Mouse (Mus musculus) forebrain, embryonic 13.5 days (tissue): ENCODE data around the gene Snrpa1. TPM values are rescaled to one million over a fixed set of nuclear protein-coding genes. Genes with fewer than 3 reads are reported as not detected.

ENCODE experiments used
- ATAC-seq: fragments of 200-750 bp; cut with Nextera tagmentation; 2 replicates; pipeline ENCODE4 v1.8.0; 2017
- H3K27ac ChIP-seq: fragments of 300-500 bp; sonication (generic); 2 replicates; pipeline ENCODE4 v1.5.1; 2015; ENCODE audit warnings: inconsistent platforms, mild to moderate bottlenecking, moderate library complexity
- H3K27me3 ChIP-seq: fragments of 300-500 bp; sonication (generic); 2 replicates; pipeline ENCODE4 v1.6.1; 2015; ENCODE audit warnings: mild to moderate bottlenecking, inconsistent platforms
- H3K36me3 ChIP-seq: fragments of 300-500 bp; sonication (generic); 2 replicates; pipeline ENCODE4 v1.6.1; 2015; ENCODE audit warnings: mild to moderate bottlenecking, inconsistent platforms; ENCODE audit not compliant: poor library complexity, severe bottlenecking
- H3K4me1 ChIP-seq: fragments of 300-500 bp; sonication (generic); 2 replicates; pipeline ENCODE4 v1.6.1; 2015; ENCODE audit warnings: inconsistent platforms
- H3K4me2 ChIP-seq: fragments of 300-500 bp; sonication (generic); 2 replicates; pipeline ENCODE4 v1.6.1; 2015; ENCODE audit warnings: inconsistent platforms, mild to moderate bottlenecking, moderate library complexity
- H3K4me3 ChIP-seq: fragments of 300-500 bp; sonication (generic); 2 replicates; pipeline ENCODE4 v1.5.1; 2015; ENCODE audit warnings: mild to moderate bottlenecking, inconsistent platforms
- H3K9ac ChIP-seq: fragments of 300-500 bp; sonication (generic); 2 replicates; pipeline ENCODE4 v1.6.1; 2015; ENCODE audit warnings: mild to moderate bottlenecking, inconsistent platforms
- H3K9me3 ChIP-seq: fragments of 300-500 bp; sonication (generic); replicated peaks from 2 replicates; pipeline ENCODE4 v1.6.1; 2016; ENCODE audit warnings: inconsistent platforms
- WGBS: fragments of 180-500 bp; shearing (Covaris S2); methylation state at CpG from one replicate; pipeline ENCODE4 v1.1.7; 2015; 5-methylcytosine and 5-hydroxymethylcytosine counted together
- polyA plus RNA-seq: library from polyadenylated mRNA; unstranded; fragments of >200 nt; fragmentation: Nextera tagmentation; extraction: Ambion mirVana; gene quantifications from 2 replicates; pipeline ENCODE4 v1.2.1, GENCODE M21; 2015

Gene Snrpa1
- polyA plus RNA-seq, result 201 and 206 TPM in 2 replicates

DNA sequence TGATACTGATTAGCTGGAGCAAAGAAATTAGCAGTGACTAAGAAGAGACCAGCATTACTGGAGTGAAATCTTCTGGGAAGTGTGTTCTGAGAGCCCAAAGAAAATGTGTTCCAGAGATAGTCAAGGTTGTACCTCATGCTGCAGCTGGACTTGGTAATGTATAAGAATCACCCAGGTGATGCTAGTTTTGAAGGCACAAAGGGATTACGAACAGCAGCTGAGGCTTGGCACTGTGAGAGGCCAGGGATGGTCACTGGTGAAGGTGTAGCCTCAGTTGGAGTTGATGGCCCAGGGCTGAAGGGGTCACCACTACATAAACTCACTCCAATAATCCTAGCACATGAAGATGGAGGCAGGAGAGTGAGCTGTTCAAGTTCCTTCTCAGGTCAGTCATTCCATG lies at the start of gene Snrpa1:
Snrpa1 (plus strand) TSS at position 301 of the 400 bp plus-strand sequence.
- no peak for ATAC-seq
- H3K4me2 ChIP-seq, result peak within 1 kb of the TSS; percentile 94
- 90% methylated on average over 1 of the region's 1 CpGs for WGBS

DNA sequence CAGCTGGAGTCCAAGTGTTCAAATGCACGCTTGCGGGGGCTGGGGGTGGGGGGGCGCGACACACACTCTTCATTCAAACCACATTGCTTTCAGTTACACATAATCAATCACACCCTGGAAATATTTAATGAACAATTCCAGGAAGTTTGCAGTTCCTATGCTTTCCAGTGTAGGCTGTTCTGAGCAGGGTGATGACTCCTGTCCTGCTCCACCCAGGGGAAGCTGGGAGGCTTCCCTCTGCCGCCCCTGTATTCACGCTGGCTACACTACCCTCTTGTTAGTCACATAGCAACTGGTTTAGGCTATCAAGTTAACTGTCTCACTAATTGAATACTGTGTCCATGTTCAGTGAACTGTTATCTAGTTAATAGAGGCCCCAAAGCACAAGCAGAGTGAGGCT lies 48.3 kb upstream of the Snrpa1 start:
- no peaks in the 10 kb centered on the region for H3K36me3 ChIP-seq
- ATAC-seq, result no peak
- no peaks in the 10 kb centered on the region for H3K4me1 ChIP-seq
- WGBS, result 82% methylated on average over 6 of the region's 6 CpGs
- H3K27ac ChIP-seq, result no peak overlapping the region
- H3K4me3 ChIP-seq, result no peak overlapping the region
- H3K9me3 ChIP-seq, result no peaks in the 10 kb centered on the region
- H3K27me3 ChIP-seq, result no peaks in the 10 kb centered on the region
- no peak overlapping the region for H3K9ac ChIP-seq
- no peak overlapping the region for H3K4me2 ChIP-seq

More for the DNA sequence above, at the start of gene Snrpa1:
- H3K9ac ChIP-seq, result peak within 1 kb of the TSS; percentile 96
- peaks cover 18% of the 10 kb centered on the region for H3K4me1 ChIP-seq
- H3K4me3 ChIP-seq, result peak within 1 kb of the TSS; percentile 98
- no peaks in the 10 kb centered on the region for H3K27me3 ChIP-seq
- H3K27ac ChIP-seq, result no peak within 1 kb of the TSS
- H3K9me3 ChIP-seq, result no peaks in the 10 kb centered on the region
- H3K36me3 ChIP-seq, result peaks cover 12% of the 10 kb centered on the region

DNA sequence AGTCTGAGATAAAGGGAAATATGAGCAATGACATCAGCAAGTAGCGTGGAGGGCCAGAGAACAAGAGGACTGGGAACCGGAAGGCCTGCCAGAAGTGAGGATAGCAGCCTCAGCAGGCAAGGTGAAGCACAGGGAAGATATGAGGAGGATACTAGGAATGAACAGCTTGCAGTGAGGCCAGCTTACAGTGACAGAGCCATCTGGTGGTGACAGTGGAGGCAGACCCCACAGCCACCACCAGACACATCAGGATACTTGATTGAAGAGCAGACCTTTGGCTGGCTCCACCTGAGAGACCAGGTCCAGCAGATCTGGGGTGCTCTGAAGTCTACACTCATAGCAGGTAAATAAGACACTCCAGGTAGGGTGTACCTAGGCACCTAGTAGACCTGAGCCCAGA lies 31.1 kb upstream of the Snrpa1 start:
- H3K36me3 ChIP-seq, result no peaks in the 10 kb centered on the region
- no peak overlapping the region for H3K4me2 ChIP-seq
- no peak for ATAC-seq
- no peak overlapping the region for H3K4me3 ChIP-seq
- no peak overlapping the region for H3K9ac ChIP-seq
- H3K27ac ChIP-seq, result no peak overlapping the region
- H3K27me3 ChIP-seq, result no peaks in the 10 kb centered on the region
- H3K4me1 ChIP-seq, result no peaks in the 10 kb centered on the region
- no peaks in the 10 kb centered on the region for H3K9me3 ChIP-seq
- WGBS, result 84% methylated on average over 2 of the region's 2 CpGs

DNA sequence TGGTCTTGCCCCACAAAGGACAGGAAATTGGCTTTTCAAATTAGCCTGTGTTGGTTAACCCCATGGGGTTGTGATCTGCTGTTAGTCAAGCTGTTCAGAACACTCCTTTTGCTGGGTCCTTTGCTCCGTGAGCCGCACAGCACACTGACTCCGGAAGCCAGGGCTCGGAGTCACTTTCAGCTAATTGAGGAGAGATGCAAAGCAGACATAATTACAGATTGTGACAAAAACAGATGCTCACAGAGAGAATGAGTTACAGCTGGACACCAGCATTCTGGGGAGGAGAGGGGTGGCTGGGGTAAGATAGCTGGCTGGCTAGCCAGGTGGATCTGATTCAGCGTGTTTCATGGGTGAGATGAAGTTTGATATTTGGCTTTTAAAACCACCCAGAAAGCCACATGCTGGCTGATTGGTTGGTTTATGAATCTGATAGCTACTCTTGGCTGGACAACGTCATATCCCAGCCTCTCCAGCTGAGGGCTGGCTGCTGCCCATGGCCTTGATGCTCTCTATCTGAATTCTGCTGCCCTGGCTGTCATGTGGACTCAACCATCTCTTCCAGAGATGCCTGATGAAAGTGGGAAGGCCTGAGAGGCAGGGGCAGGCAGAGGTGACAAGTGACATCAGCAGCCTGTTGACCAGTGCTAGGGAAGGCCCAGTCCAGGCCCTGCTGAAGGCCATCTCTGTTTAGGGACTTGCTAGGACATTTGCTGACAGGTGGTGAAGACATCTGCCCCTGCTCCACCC lies 29.9 kb upstream of the Snrpa1 start:
- H3K27me3 ChIP-seq, result no peaks in the 10 kb centered on the region
- H3K9ac ChIP-seq, result no peak overlapping the region
- no peaks in the 10 kb centered on the region for H3K4me1 ChIP-seq
- H3K9me3 ChIP-seq, result no peaks in the 10 kb centered on the region
- no peak for ATAC-seq
- H3K36me3 ChIP-seq, result no peaks in the 10 kb centered on the region
- no peak overlapping the region for H3K4me2 ChIP-seq
- 55% methylated on average over 6 of the region's 6 CpGs for WGBS
- H3K4me3 ChIP-seq, result no peak overlapping the region
- no peak overlapping the region for H3K27ac ChIP-seq

DNA sequence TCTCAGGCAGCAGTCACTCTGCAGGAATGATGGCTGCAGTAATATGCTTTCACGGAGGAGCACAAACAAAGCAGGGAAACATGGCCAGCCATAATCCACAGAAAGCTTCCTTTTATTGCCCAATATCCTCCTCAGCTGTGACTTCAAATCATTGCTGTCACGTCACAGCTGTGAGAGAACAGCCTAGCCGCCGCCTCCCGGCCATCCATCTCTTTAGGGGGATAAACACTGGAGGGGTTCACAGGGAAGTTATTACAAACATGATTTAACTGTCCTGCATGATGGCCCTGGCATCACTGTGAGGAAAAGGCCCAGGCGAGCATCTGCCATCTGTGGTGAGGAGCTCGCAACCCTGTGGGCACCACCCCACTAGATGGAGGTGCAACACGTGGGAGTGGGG lies 22.0 kb upstream of the Snrpa1 start:
- H3K4me3 ChIP-seq, result no peak overlapping the region
- no peaks in the 10 kb centered on the region for H3K27me3 ChIP-seq
- no peak overlapping the region for H3K27ac ChIP-seq
- H3K36me3 ChIP-seq, result no peaks in the 10 kb centered on the region
- H3K9ac ChIP-seq, result no peak overlapping the region
- H3K4me2 ChIP-seq, result no peak overlapping the region
- no peaks in the 10 kb centered on the region for H3K4me1 ChIP-seq
- no peaks in the 10 kb centered on the region for H3K9me3 ChIP-seq
- no peak for ATAC-seq
- WGBS, result 83% methylated on average over 8 of the region's 8 CpGs

DNA sequence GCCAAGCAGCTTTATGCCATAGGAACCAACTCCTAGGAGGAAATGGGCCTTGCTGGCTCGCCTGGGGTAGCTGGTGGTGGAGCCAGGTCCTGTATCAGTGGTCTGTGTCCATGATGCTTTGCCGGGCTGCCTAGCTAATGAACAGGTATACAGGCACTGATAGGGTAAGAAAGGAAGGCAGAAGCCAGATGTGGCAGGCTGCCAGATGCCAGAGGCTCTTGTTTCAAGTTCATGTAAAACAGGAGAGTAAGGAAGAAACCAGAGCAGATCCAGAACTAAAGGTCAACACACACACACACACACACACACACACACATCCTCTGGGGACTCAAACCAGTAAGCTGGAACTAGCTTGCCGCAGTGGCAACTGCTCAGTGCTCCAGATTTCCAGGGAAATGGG lies 20.5 kb upstream of the Snrpa1 start:
- no peak for ATAC-seq
- 85% methylated on average over 3 of the region's 3 CpGs for WGBS
- H3K4me1 ChIP-seq, result 0 out of 2 replicates have a peak, but pooled peaks cover 1% of the 10 kb centered on the region
- H3K4me2 ChIP-seq, result no peak overlapping the region
- H3K9me3 ChIP-seq, result no peaks in the 10 kb centered on the region
- no peak overlapping the region for H3K27ac ChIP-seq
- no peaks in the 10 kb centered on the region for H3K36me3 ChIP-seq
- no peaks in the 10 kb centered on the region for H3K27me3 ChIP-seq
- no peak overlapping the region for H3K9ac ChIP-seq
- H3K4me3 ChIP-seq, result no peak overlapping the region

DNA sequence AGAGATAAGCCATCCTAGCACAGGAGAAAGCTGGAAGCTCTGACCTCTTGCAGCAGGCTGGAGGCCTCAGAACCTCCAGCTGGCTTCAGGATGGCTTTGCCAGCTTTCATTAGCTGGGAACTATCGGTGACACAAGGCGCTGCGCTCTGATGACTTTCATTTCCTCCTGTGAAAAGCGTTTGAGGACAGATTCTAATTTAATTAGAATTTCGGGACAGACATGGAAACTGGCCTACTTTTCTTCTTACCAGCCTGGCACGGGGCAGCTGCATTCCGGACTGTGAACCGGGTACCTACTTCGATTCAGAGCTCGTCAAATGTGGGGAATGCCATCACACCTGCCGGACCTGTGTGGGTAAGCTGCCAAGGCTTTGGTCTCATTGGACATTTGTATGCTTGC lies 20.1 kb upstream of the Snrpa1 start:
- WGBS, result 85% methylated on average over 11 of the region's 11 CpGs

DNA sequence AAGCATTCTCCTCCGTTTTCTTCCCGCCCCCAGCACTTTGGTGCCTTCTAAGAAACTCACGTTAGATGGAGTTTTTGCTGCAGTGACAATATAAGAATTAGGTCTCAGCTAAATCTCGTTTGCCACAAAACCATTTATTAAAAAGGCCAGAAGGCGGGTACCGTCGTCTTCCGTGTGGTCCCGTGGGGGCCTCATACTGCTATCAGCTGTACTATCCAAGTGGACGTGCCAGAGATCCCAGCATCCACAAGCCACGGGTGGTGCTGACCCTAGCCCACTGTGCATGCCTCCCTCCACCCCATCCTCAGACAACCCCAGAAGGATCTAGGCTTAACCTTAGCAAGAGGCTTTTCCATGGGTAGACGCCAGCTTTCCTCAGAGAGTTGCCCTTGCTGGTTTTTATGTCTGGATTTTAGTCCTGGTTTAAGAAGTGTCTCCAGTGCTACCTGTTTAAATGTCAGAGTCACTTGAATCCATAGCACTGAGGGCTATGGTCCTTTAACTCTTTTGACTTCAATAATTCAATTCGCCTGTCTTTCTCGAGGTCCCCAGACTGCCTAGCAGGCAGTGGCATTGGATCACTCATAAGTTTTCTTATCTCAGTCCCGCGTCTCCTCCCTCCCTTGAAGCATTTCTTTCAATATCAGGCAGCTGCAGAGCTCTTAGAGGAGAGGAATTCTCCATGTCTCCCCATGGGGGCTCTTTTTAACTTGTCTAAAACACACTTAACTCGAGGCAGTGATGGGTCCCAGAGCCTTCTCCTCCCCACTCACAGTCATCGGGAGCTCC lies 18.6 kb upstream of the Snrpa1 start:
- H3K27me3 ChIP-seq, result no peaks in the 10 kb centered on the region
- H3K4me2 ChIP-seq, result no peak overlapping the region
- no peak overlapping the region for H3K4me3 ChIP-seq
- no peak for ATAC-seq
- WGBS, result 82% methylated on average over 18 of the region's 18 CpGs
- no peaks in the 10 kb centered on the region for H3K36me3 ChIP-seq
- no peak overlapping the region for H3K27ac ChIP-seq
- no peak overlapping the region for H3K9ac ChIP-seq
- peaks cover 17% of the 10 kb centered on the region for H3K4me1 ChIP-seq
- no peaks in the 10 kb centered on the region for H3K9me3 ChIP-seq

More for the DNA sequence above, 20.1 kb upstream of the Snrpa1 start:
- ATAC-seq, result no peak
- Histone ChIP-seq H3K27ac (no peak overlapping the region), H3K36me3 (no peaks in the 10 kb centered on the region), H3K4me3 (no peak overlapping the region), H3K27me3 (no peaks in the 10 kb centered on the region), H3K4me2 (no peak overlapping the region), H3K9me3 (no peaks in the 10 kb centered on the region), H3K9ac (no peak overlapping the region), H3K4me1 (peaks cover 6% of the 10 kb centered on the region; the same call in 1 of the 2 replicates)

DNA sequence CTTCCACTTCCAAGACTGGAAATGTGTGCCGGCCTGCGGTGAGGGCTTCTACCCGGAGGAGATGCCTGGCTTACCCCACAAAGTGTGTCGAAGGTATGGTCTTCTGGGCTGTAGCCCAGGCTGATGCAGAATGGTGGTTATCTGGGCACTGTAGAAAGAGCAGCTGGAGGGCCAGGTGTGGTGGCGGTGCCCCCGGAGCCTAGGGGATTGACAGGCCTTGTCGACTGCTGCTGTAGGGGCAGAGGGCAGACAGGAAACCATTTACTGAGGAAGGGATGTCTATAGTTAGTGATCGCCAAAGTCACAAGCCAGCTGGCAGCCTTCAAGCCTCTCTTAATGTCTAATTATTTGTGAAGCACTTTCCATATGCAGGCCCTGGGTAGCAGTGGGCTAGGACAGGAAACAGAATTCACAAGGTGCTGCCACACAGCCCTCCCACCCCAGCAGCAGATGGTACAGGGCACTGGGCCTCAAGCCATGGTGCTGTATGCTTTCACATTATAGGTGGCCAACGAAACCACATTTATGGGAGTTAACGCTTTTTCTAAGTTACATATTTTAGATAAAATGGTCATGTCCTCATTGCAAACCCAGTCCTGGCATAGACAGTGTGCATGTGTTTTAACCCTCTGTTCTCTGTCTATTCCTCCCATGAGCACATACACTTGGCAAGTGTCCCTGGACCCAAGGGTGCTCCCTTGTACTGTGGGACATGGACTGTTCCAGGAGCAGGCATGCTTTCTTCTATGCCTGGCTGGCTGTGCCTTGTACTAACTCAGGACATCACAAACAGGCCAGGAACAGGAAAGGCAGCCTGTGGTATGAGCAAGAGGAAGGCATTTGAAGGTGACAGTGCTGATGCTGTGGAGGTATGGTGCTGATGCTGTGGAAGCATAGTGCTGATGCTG lies 15.0 kb upstream of the Snrpa1 start, which contains the start of gene Gm45213:
Gm45213 (plus strand) TSS at position 51 of the 908 bp plus-strand sequence.
- Histone ChIP-seq H3K4me1 (peaks cover 21% of the 10 kb centered on the region), H3K36me3 (no peaks in the 10 kb centered on the region), H3K4me2 (no peak within 1 kb of the TSS), H3K9ac (no peak within 1 kb of the TSS), H3K27me3 (no peaks in the 10 kb centered on the region; the same call in 1 of the 2 replicates), H3K9me3 (no peaks in the 10 kb centered on the region), H3K4me3 (no peak within 1 kb of the TSS), H3K27ac (no peak within 1 kb of the TSS)
- peak; percentile 53 for ATAC-seq
- WGBS, result 80% methylated on average over 10 of the region's 10 CpGs

DNA sequence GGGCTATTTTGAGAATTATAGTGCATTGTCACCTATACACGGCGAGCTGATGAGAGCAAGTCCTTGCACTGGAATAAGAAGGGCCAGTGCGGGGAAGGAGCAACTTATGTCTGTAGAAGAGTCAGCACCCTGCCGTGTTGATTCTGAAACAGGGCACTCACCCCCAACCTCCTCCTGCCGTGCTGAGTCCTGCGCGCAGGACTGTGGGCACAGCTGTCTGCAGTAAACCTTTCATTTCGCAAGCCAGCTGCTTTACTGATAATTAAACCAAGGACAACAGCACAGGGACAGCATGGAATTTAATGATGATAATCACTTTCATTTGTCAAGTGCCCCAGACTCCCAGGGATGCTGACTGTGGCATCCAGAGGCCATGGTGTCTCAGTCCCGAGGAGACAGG lies 14.2 kb upstream of the Snrpa1 start:
- WGBS, result 39% methylated on average over 9 of the region's 9 CpGs

DNA sequence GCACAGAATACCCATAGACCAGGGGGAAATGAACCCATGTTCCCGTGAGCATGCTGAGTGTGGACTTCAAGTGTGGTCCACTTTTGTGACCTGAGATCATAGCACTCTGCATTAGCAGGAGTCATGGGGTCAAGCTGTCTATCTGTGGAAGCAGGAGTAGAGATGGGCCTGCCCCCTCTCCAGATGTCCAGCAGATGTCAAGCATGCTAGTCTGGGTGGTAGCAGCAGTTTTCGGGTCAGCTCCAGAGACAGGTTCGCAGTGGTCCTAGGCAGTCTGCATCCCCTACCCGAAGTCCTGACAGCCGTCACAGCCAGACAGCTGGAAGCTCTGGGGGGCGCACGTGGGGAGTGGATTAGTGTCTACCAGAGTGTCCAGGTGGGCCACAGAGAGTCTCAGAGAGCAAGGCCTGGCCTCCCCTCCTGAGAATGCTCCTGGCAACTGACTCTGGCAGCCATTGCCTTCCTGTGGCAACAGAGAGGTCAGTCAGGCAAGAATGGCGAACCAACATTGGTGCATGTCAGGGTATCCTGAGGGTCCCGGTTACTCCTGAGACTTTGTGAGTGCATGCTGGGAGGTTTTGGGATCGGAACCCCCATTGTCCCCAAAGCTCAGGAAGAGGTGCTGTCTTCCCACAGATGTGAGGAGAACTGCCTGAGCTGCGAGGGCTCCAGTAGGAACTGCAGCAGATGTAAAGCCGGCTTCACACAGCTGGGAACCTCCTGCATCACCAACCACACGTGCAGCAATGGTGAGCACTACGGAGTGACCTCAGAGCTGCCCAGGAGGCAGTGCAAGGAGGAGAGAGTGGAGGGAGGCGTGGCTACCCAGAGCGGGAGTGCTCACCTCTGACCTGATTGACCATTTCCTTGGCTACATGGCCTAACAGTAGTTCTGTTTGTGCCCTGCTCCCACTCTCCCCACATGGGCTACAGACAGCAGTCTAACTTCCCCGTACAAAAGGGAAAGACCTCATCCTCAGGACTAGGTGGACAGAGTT lies 11.6 kb upstream of the Snrpa1 start:
- Histone ChIP-seq H3K27ac (no peak overlapping the region), H3K9me3 (no peaks in the 10 kb centered on the region), H3K27me3 (no peaks in the 10 kb centered on the region; the same call in 1 of the 2 replicates), H3K9ac (no peak overlapping the region), H3K36me3 (no peaks in the 10 kb centered on the region), H3K4me1 (peaks cover 21% of the 10 kb centered on the region), H3K4me3 (no peak overlapping the region), H3K4me2 (no peak overlapping the region)
- ATAC-seq, result no peak
- 69% methylated on average over 17 of the region's 17 CpGs for WGBS

More for the DNA sequence above, 14.2 kb upstream of the Snrpa1 start:
- Histone ChIP-seq H3K4me1 (peaks cover 21% of the 10 kb centered on the region), H3K27me3 (no peaks in the 10 kb centered on the region; the same call in 1 of the 2 replicates), H3K9me3 (no peaks in the 10 kb centered on the region), H3K36me3 (no peaks in the 10 kb centered on the region), H3K4me2 (no peak overlapping the region), H3K27ac (no peak overlapping the region), H3K9ac (no peak overlapping the region), H3K4me3 (no peak overlapping the region)
- no peak for ATAC-seq
